Mouse (Mus musculus) neural tube, embryonic 11.5 days (tissue): ENCODE results near the gene Shkbp1. TPM values are rescaled to one million over a fixed set of nuclear protein-coding genes. Genes with fewer than 3 reads are reported as not detected.
A peak's percentile ranks its signal among the peaks of the same experiment; 100 is the strongest.

Experiments
- ATAC-seq: fragments of 200-750 bp; cut with Nextera tagmentation; 2 replicates; pipeline ENCODE4 v1.8.0; 2017; ENCODE audit warnings: moderate number of reproducible peaks, mild to moderate bottlenecking, moderate TSS enrichment, moderate library complexity; ENCODE audit not compliant: insufficient read depth, low FRiP score, low TSS enrichment
- DNase-seq: peaks from one replicate; pipeline ENCODE4 v3.0.0-alpha.2; 2015; ENCODE audit warnings: low spot score
- H3K27ac ChIP-seq: fragments of 300-500 bp; sonication (generic); 2 replicates; pipeline ENCODE4 v1.5.1; 2014; ENCODE audit warnings: low read depth, mild to moderate bottlenecking, low read length
- H3K27me3 ChIP-seq: fragments of 300-500 bp; sonication (generic); 2 replicates; pipeline ENCODE4 v1.6.1; 2014; ENCODE audit warnings: mild to moderate bottlenecking, low read length, mixed read lengths; ENCODE audit not compliant: control insufficient read depth, insufficient read depth
- H3K36me3 ChIP-seq: fragments of 300-500 bp; sonication (generic); 2 replicates; pipeline ENCODE4 v1.6.1; 2014; ENCODE audit warnings: mild to moderate bottlenecking, low read length, moderate library complexity, mixed read lengths; ENCODE audit not compliant: control insufficient read depth, insufficient read depth
- H3K4me1 ChIP-seq: fragments of 300-500 bp; sonication (generic); 2 replicates; pipeline ENCODE4 v1.6.1; 2014; ENCODE audit warnings: low read length, mixed read lengths; ENCODE audit not compliant: control insufficient read depth, insufficient read depth
- H3K4me2 ChIP-seq: fragments of 300-500 bp; sonication (generic); 2 replicates; pipeline ENCODE4 v1.6.1; 2014; ENCODE audit warnings: low read depth, mild to moderate bottlenecking, moderate library complexity
- H3K4me3 ChIP-seq: fragments of 300-500 bp; sonication (generic); 2 replicates; pipeline ENCODE4 v1.5.1; 2014; ENCODE audit warnings: low read depth, low read length
- H3K9ac ChIP-seq: fragments of 300-500 bp; sonication (generic); 2 replicates; pipeline ENCODE4 v1.6.1; 2014; ENCODE audit warnings: mild to moderate bottlenecking, low read length
- H3K9me3 ChIP-seq: fragments of 300-500 bp; sonication (generic); 2 replicates; pipeline ENCODE4 v1.6.1; 2016; ENCODE audit warnings: low read length; ENCODE audit not compliant: control insufficient read depth
- whole genome bisulfite sequencing: fragments of 180-500 bp; shearing (Covaris S2); extraction: QIAGEN DNeasy Blood & Tissue Kit; methylation state at CpG from one replicate; pipeline ENCODE4 v1.1.7; 2014; 5-methylcytosine and 5-hydroxymethylcytosine counted together
- polyA plus RNA-seq: library from polyadenylated mRNA; unstranded; fragments of >200 nt; fragmentation: Nextera tagmentation; extraction: Ambion mirVana; gene quantifications from 2 replicates; pipeline ENCODE4 v1.2.1, GENCODE M21; 2014

Shkbp1 gene
- polyA plus RNA-seq, 1 experiment from 2014 or later: 52.8 TPM

DNA sequence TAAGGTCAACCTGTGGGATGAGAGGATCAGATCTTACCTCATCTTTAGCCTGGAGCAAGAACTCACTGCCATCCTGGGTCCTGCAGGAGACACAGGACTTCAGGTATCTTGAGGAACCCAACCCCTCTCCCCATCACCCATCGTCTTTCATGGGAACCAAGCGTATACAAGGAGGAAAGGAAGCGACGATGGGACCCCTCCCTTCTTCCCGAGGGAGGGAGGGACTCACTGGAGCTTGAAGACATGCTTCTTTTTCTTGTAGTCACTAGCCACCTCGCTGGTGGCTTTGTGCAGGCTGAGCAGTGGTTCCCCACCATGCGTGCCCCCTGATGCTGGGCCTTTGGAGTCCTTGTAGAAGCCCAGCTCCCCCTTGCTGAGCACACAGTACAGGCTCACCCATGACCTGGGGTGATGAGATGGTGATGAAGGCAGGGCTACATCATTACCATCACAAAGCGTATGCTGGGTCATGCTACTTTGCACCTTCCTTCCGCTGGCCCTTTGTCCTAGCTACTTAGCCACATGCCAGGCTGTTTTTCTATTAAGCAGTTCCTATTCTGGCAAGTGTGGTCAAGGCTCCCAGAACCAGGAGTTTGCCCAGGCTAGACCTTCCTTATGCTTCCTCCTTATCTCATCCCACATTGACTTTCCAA lies 4.0 kb upstream of the Shkbp1 start:
- no peaks in the 10 kb centered on the region for H3K9me3 ChIP-seq
- H3K27ac ChIP-seq: no peak overlapping the region
- peaks cover 47% of the 10 kb centered on the region for H3K27me3 ChIP-seq
- H3K36me3 ChIP-seq: no peaks in the 10 kb centered on the region
- peaks cover under 1% of the 10 kb centered on the region; the same call in 1 of the 2 replicates for H3K4me1 ChIP-seq
- DNase-seq (no peak), ATAC-seq (no peak)
- H3K9ac ChIP-seq: no peak overlapping the region
- H3K4me2 ChIP-seq: no peak overlapping the region
- WGBS: 86% methylated on average over 9 of the region's 9 CpGs
- H3K4me3 ChIP-seq: no peak overlapping the region

DNA sequence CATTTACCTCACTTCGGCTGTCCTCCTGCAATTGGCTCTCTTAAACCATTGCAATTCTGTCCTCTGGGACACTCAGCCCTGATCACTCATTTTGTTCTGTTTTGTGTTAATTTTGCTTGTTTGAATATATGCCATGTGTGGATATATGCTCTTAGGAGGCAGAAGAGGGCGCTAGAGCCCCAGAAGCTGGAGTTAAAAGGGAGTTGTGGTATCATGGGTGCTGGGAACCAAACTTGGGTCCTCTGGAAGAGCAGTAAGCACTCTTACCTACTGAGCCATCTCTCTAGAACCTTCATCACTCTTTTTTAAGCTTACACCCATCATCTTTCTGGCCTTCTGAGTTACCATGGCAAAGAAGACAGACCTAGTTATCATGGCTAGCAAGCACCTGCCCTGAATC lies 3.3 kb upstream of the Shkbp1 start:
- peaks cover 42% of the 10 kb centered on the region for H3K27me3 ChIP-seq
- WGBS: 71% methylated on average over 2 of the region's 2 CpGs

GRCm38 (mm10) chr7:27357595-27357978 lies 1.8 kb upstream of the Shkbp1 start:
- no peaks in the 10 kb centered on the region for H3K36me3 ChIP-seq
- DNase-seq: no peak
- no peaks in the 10 kb centered on the region for H3K9me3 ChIP-seq
- H3K27me3 ChIP-seq: peaks cover 28% of the 10 kb centered on the region
- H3K4me1 ChIP-seq: peaks cover 6% of the 10 kb centered on the region; the same call in 1 of the 2 replicates
- H3K27ac ChIP-seq: no peak overlapping the region
- no peak overlapping the region for H3K4me2 ChIP-seq
- no peak overlapping the region for H3K9ac ChIP-seq
- no peak overlapping the region for H3K4me3 ChIP-seq
- ATAC-seq: no peak
- 18% methylated on average over 3 of the region's 3 CpGs for WGBS

More for the DNA sequence above, 3.3 kb upstream of the Shkbp1 start:
- DNase-seq (no peak), ATAC-seq (no peak)
- Histone ChIP-seq H3K27ac (no peak overlapping the region), H3K9me3 (no peaks in the 10 kb centered on the region), H3K4me1 (peaks cover 6% of the 10 kb centered on the region; the same call in 1 of the 2 replicates), H3K36me3 (no peaks in the 10 kb centered on the region), H3K9ac (no peak overlapping the region), H3K4me3 (no peak overlapping the region), H3K4me2 (no peak overlapping the region)

- no peaks in the 10 kb centered on the region for H3K36me3 ChIP-seq
- peaks cover 24% of the 10 kb centered on the region for H3K27me3 ChIP-seq
- WGBS: 2% methylated on average over 27 of the region's 27 CpGs
- H3K9me3 ChIP-seq: no peaks in the 10 kb centered on the region
- DNase-seq (no peak), ATAC-seq (no peak)
- H3K4me1 ChIP-seq: peaks cover 6% of the 10 kb centered on the region; the same call in 1 of the 2 replicates
- H3K4me3 ChIP-seq: peak within 1 kb of the TSS; percentile 57
- peak within 1 kb of the TSS; percentile 39 for H3K4me2 ChIP-seq
- no peak within 1 kb of the TSS for H3K27ac ChIP-seq
- H3K9ac ChIP-seq: peak within 1 kb of the TSS; percentile 12; the same call in 1 of the 2 replicates
These were observed 1.2 kb upstream of the Shkbp1 start, which contains the start of gene Gm20479 for GRCm38 (mm10) chr7:27356861-27357594. TSS of gene Gm20479 (minus strand) at chr7:27357419.

DNA sequence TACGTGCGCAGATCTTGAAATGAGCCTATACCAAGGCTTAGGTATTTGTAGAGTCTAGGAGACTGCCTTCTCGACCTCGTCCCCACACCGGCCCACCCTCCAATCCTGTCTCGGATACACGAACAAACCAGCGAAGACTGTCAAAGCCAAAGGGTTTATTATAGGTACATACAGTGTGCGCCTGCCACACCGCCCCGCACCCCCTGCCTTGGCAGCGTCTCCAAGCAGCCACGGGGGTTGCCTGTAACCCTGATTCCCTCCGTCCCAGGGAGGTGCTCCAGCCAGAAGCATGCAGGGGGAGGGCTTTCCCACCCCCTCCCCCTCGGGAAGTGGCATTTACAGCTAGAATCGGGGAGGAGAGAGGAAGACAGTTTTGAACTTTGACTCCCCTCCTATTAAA lies 429 bp upstream of the Shkbp1 start:
- DNase-seq (no peak), ATAC-seq (peak; percentile 35)
- H3K9me3 ChIP-seq: no peaks in the 10 kb centered on the region
- H3K9ac ChIP-seq: peak overlapping the region; percentile 12; the same call in 1 of the 2 replicates
- H3K36me3 ChIP-seq: no peaks in the 10 kb centered on the region
- peaks cover 23% of the 10 kb centered on the region for H3K27me3 ChIP-seq
- WGBS: 2% methylated on average over 16 of the region's 16 CpGs
- H3K4me1 ChIP-seq: peaks cover 6% of the 10 kb centered on the region; the same call in 1 of the 2 replicates
- H3K27ac ChIP-seq: no peak overlapping the region
- H3K4me2 ChIP-seq: peak overlapping the region; percentile 39
- H3K4me3 ChIP-seq: peak overlapping the region; percentile 57

DNA sequence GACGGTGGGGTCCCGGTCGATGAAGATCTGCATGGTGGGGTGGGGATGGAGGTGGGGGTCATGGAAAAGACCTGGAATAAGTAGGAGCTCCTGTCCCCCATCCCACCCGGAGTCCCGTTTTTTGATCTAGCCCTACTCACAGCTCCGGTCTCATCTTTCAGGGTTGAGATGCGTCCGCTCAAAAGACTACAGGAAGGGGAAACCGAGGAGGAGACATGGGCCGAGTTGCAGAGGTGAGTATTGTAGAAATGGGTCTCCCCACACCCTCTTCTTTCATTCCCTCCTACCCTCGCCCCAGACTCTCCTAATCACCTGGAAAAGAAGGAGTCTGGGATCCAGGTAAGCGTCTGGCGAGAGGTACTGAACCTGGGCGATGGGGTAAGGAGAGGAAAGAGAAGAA lies 558 bp downstream of the Shkbp1 start:
- WGBS: 11% methylated on average over 14 of the region's 14 CpGs
- peak; percentile 30 for DNase-seq
- Histone ChIP-seq H3K27ac (no peak overlapping the region), H3K4me1 (peaks cover 6% of the 10 kb centered on the region; the same call in 1 of the 2 replicates), H3K4me3 (peak overlapping the region; percentile 57), H3K27me3 (peaks cover 23% of the 10 kb centered on the region), H3K4me2 (peak overlapping the region; percentile 49), H3K9me3 (no peaks in the 10 kb centered on the region), H3K36me3 (peaks cover 2% of the 10 kb centered on the region; the same call in 1 of the 2 replicates), H3K9ac (peak overlapping the region; percentile 54)
- ATAC-seq: 0 out of 2 replicates have a peak, but pooled peaks have one; percentile 1

GRCm38 (mm10) chr7:27354783-27355182 lies 1.0 kb downstream of the Shkbp1 start:
- DNase-seq: no peak
- 46% methylated on average over 4 of the region's 4 CpGs for WGBS
- Histone ChIP-seq H3K4me2 (peak overlapping the region; percentile 49), H3K27me3 (peaks cover 23% of the 10 kb centered on the region), H3K9ac (no peak overlapping the region), H3K9me3 (no peaks in the 10 kb centered on the region), H3K27ac (no peak overlapping the region), H3K4me1 (peaks cover 6% of the 10 kb centered on the region; the same call in 1 of the 2 replicates), H3K36me3 (peaks cover 3% of the 10 kb centered on the region; the same call in 1 of the 2 replicates), H3K4me3 (peak overlapping the region; percentile 57)
- no peak for ATAC-seq

GRCm38 (mm10) chr7:27354144-27354543 lies 1.7 kb downstream of the Shkbp1 start:
- WGBS: 27% methylated on average over 6 of the region's 6 CpGs
- H3K4me1 ChIP-seq: peaks cover 6% of the 10 kb centered on the region; the same call in 1 of the 2 replicates
- H3K4me2 ChIP-seq: peak overlapping the region; percentile 49
- peaks cover 3% of the 10 kb centered on the region; the same call in 1 of the 2 replicates for H3K36me3 ChIP-seq
- DNase-seq (no peak), ATAC-seq (no peak)
- peaks cover 23% of the 10 kb centered on the region for H3K27me3 ChIP-seq
- H3K9me3 ChIP-seq: no peaks in the 10 kb centered on the region
- H3K9ac ChIP-seq: no peak overlapping the region
- no peak overlapping the region for H3K4me3 ChIP-seq
- no peak overlapping the region for H3K27ac ChIP-seq
